Mouse (Mus musculus) MEL (cell line): ENCODE data around the gene Fmc1. TPM values are rescaled to one million over a fixed set of nuclear protein-coding genes. Genes with fewer than 3 reads are reported as not detected.

ENCODE experiments used
- DNase-seq: peaks from one replicate; pipeline ENCODE4 v3.0.0; 2011; ENCODE audit warnings: low read depth, low spot score
- H3K27ac ChIP-seq: 2 replicates; pipeline ENCODE4 v1.5.1; 2012; ENCODE audit warnings: low read depth, mild to moderate bottlenecking, control low read depth, low read length, moderate library complexity; ENCODE audit not compliant: control insufficient read depth
- H3K27me3 ChIP-seq, 2 experiments: fragments of 150-350 bp in 1 of 2; sonication (generic) in 1 of 2; 2 replicates each; pipeline ENCODE4 v1.6.1; 2012; ENCODE audit warnings: low read length in 2 of 2, mild to moderate bottlenecking in 2 of 2, improper control_type of control experiment in 1 of 2, moderate library complexity in 1 of 2; ENCODE audit not compliant: insufficient read depth in 2 of 2, control insufficient read depth in 1 of 2
- H3K36me3 ChIP-seq, 2 experiments: 2 replicates each; pipeline ENCODE4 v1.6.1; 2012 to 2014; ENCODE audit warnings: low read length in 2 of 2, improper control_type of control experiment in 1 of 2, inconsistent platforms in 1 of 2, mild to moderate bottlenecking in 1 of 2; ENCODE audit not compliant: insufficient read depth in 2 of 2, control insufficient read depth in 1 of 2
- H3K4me1 ChIP-seq, 2 experiments: fragments of 150-350 bp in 1 of 2; sonication (generic) in 1 of 2; 2 replicates each; pipeline ENCODE4 v1.6.1; 2012; ENCODE audit warnings: low read length in 2 of 2, improper control_type of control experiment in 1 of 2, mild to moderate bottlenecking in 1 of 2; ENCODE audit not compliant: insufficient read depth in 2 of 2, control insufficient read depth in 1 of 2
- H3K4me3 ChIP-seq, 2 experiments: fragments of 150-350 bp in 1 of 2; sonication (generic) in 1 of 2; 2 replicates each; pipeline ENCODE4 v1.5.1; 2012; ENCODE audit warnings: low read depth in 2 of 2, low read length in 2 of 2, mild to moderate bottlenecking in 2 of 2, moderate library complexity in 2 of 2, control low read depth in 1 of 2, improper control_type of control experiment in 1 of 2; ENCODE audit not compliant: control insufficient read depth in 1 of 2, insufficient read depth in 1 of 2
- H3K79me2 ChIP-seq: 2 replicates; pipeline ENCODE4 v1.6.1; 2012; ENCODE audit warnings: mild to moderate bottlenecking, low read length, moderate library complexity; ENCODE audit not compliant: control insufficient read depth, poor library complexity, insufficient read depth
- H3K9ac ChIP-seq: 2 replicates; pipeline ENCODE4 v1.6.1; 2012; ENCODE audit warnings: low read depth, mild to moderate bottlenecking, control low read depth, low read length, moderate library complexity; ENCODE audit not compliant: control insufficient read depth, poor library complexity, severe bottlenecking
- H3K9me3 ChIP-seq: fragments of 150-350 bp; sonication (generic); replicated peaks from 2 replicates; pipeline ENCODE4 v1.6.1; 2012; ENCODE audit warnings: mild to moderate bottlenecking, low read length, improper control_type of control experiment, moderate library complexity; ENCODE audit not compliant: insufficient read depth
- BHLHE40 ChIP-seq: IDR thresholded peaks from 2 replicates; pipeline ENCODE4 v1.6.1; 2012; ENCODE audit warnings: low read depth, mild to moderate bottlenecking, inconsistent platforms, low read length, improper control_type of control experiment, borderline replicate concordance
- CHD2 ChIP-seq: IDR thresholded peaks from 2 replicates; pipeline ENCODE4 v1.6.1; 2011; ENCODE audit warnings: low read length, improper control_type of control experiment
- CTCF ChIP-seq, 3 experiments: IDR thresholded peaks in 2 of 3; conservative IDR thresholded peaks in 1 of 3; 2 replicates each; pipeline ENCODE4 v1.5.1; 2011 to 2012; ENCODE audit warnings: low read length in 3 of 3, low read depth in 2 of 3, mild to moderate bottlenecking in 2 of 3, improper control_type of control experiment in 1 of 3, inconsistent platforms in 1 of 3, mixed read lengths in 1 of 3, moderate library complexity in 1 of 3; ENCODE audit not compliant: control insufficient read depth in 1 of 3, insufficient read depth in 1 of 3, poor library complexity in 1 of 3, severe bottlenecking in 1 of 3
- E2F4 ChIP-seq: IDR thresholded peaks from 2 replicates; pipeline ENCODE4 v1.6.1; 2011; ENCODE audit warnings: low read depth, low read length, improper control_type of control experiment, borderline replicate concordance
- ELF1 ChIP-seq: IDR thresholded peaks from 2 replicates; pipeline ENCODE4 v1.6.1; 2014; ENCODE audit warnings: low read depth, mild to moderate bottlenecking, inconsistent platforms, low read length, improper control_type of control experiment, moderate library complexity
- EP300 ChIP-seq, 2 experiments: IDR thresholded peaks; 2 replicates each; pipeline ENCODE4 v1.6.1; 2011; ENCODE audit warnings: improper control_type of control experiment in 2 of 2, low read length in 2 of 2, low read depth in 1 of 2, mild to moderate bottlenecking in 1 of 2
- ETS1 ChIP-seq: IDR thresholded peaks from 2 replicates; pipeline ENCODE4 v1.6.1; 2012; ENCODE audit warnings: low read depth, mild to moderate bottlenecking, inconsistent platforms, low read length, improper control_type of control experiment, moderate library complexity
- GABPA ChIP-seq: IDR thresholded peaks from 2 replicates; pipeline ENCODE4 v1.6.1; 2012; ENCODE audit warnings: low read depth, mild to moderate bottlenecking, inconsistent platforms, low read length, improper control_type of control experiment, moderate library complexity
- GATA1 ChIP-seq: IDR thresholded peaks from 2 replicates; pipeline ENCODE4 v1.6.1; 2011; ENCODE audit warnings: low read depth, low read length, improper control_type of control experiment
- HCFC1 ChIP-seq: IDR thresholded peaks from 2 replicates; pipeline ENCODE4 v1.6.1; 2012; ENCODE audit warnings: low read depth, mild to moderate bottlenecking, inconsistent platforms, low read length, improper control_type of control experiment, moderate library complexity
- JUND ChIP-seq: IDR thresholded peaks from 2 replicates; pipeline ENCODE4 v1.6.1; 2011; ENCODE audit warnings: low read depth, mild to moderate bottlenecking, improper control_type of control experiment, low read length
- MAX ChIP-seq: IDR thresholded peaks from 2 replicates; pipeline ENCODE4 v1.6.1; 2011; ENCODE audit warnings: low read length, improper control_type of control experiment
- MAZ ChIP-seq: IDR thresholded peaks from 2 replicates; pipeline ENCODE4 v1.6.1; 2012; ENCODE audit warnings: low read depth, mild to moderate bottlenecking, inconsistent platforms, low read length, improper control_type of control experiment
- MXI1 ChIP-seq: IDR thresholded peaks from 2 replicates; pipeline ENCODE4 v1.6.1; 2011; ENCODE audit warnings: mild to moderate bottlenecking, low read depth, low read length, improper control_type of control experiment
- MYC ChIP-seq: IDR thresholded peaks from 2 replicates; pipeline ENCODE4 v1.6.1; 2011; ENCODE audit warnings: low read depth, mild to moderate bottlenecking, low read length, improper control_type of control experiment, moderate library complexity
- NRF1 ChIP-seq: IDR thresholded peaks from 2 replicates; pipeline ENCODE4 v1.6.1; 2014; ENCODE audit warnings: low read depth, mild to moderate bottlenecking, inconsistent platforms, low read length, improper control_type of control experiment, moderate library complexity; ENCODE audit not compliant: poor library complexity, insufficient read depth, severe bottlenecking
- POLR2A ChIP-seq, 2 experiments: IDR thresholded peaks; 2 replicates each; pipeline ENCODE4 v1.6.1; 2011 to 2012; ENCODE audit warnings: low read length in 2 of 2, mild to moderate bottlenecking in 2 of 2, control low read depth in 1 of 2, improper control_type of control experiment in 1 of 2, low read depth in 1 of 2, moderate library complexity in 1 of 2; ENCODE audit not compliant: control insufficient read depth in 1 of 2, insufficient read depth in 1 of 2, poor library complexity in 1 of 2
- POLR2AphosphoS2 ChIP-seq: IDR thresholded peaks from 2 replicates; pipeline ENCODE4 v1.6.1; 2011; ENCODE audit warnings: low read length, improper control_type of control experiment
- POLR2AphosphoS5 ChIP-seq: IDR thresholded peaks from 2 replicates; pipeline ENCODE4 v1.6.1; 2012; ENCODE audit warnings: low read depth, borderline replicate concordance, mild to moderate bottlenecking, inconsistent platforms, low read length, moderate library complexity, mixed read lengths
- RAD21 ChIP-seq: IDR thresholded peaks from 2 replicates; pipeline ENCODE4 v1.6.1; 2011; ENCODE audit warnings: mild to moderate bottlenecking, low read depth, low read length, improper control_type of control experiment
- RCOR1 ChIP-seq: IDR thresholded peaks from 2 replicates; pipeline ENCODE4 v1.6.1; 2012; ENCODE audit warnings: low read depth, mild to moderate bottlenecking, inconsistent platforms, low read length, improper control_type of control experiment
- SIN3A ChIP-seq: IDR thresholded peaks from 2 replicates; pipeline ENCODE4 v1.6.1; 2012; ENCODE audit warnings: low read length, improper control_type of control experiment, inconsistent platforms
- SMC3 ChIP-seq: IDR thresholded peaks from 2 replicates; pipeline ENCODE4 v1.6.1; 2011; ENCODE audit warnings: low read depth, low read length, improper control_type of control experiment
- TAL1 ChIP-seq: IDR thresholded peaks from 2 replicates; pipeline ENCODE4 v1.6.1; 2012; ENCODE audit warnings: mild to moderate bottlenecking, inconsistent platforms, low read length, moderate library complexity, mixed read lengths
- TCF12 ChIP-seq: IDR thresholded peaks from 2 replicates; pipeline ENCODE4 v1.6.1; 2014; ENCODE audit warnings: low read depth, mild to moderate bottlenecking, inconsistent platforms, low read length, improper control_type of control experiment, moderate library complexity
- UBTF ChIP-seq: IDR thresholded peaks from 2 replicates; pipeline ENCODE4 v1.6.1; 2012; ENCODE audit warnings: low read depth, mild to moderate bottlenecking, inconsistent platforms, low read length, improper control_type of control experiment, moderate library complexity, borderline replicate concordance; ENCODE audit not compliant: insufficient read depth
- USF1 ChIP-seq: IDR thresholded peaks from 2 replicates; pipeline ENCODE4 v1.6.1; 2014; ENCODE audit warnings: low read depth, mild to moderate bottlenecking, inconsistent platforms, low read length, improper control_type of control experiment, moderate library complexity
- ZC3H11A ChIP-seq: IDR thresholded peaks from 2 replicates; pipeline ENCODE4 v1.6.1; 2012; ENCODE audit warnings: low read depth, mild to moderate bottlenecking, inconsistent platforms, low read length, improper control_type of control experiment
- ZKSCAN1 ChIP-seq: IDR thresholded peaks from 2 replicates; pipeline ENCODE4 v1.6.1; 2012; ENCODE audit warnings: low read depth, mild to moderate bottlenecking, inconsistent platforms, low read length, improper control_type of control experiment, moderate library complexity
- ZMIZ1 ChIP-seq: IDR thresholded peaks from 2 replicates; pipeline ENCODE4 v1.6.1; 2012; ENCODE audit warnings: low read depth, mild to moderate bottlenecking, inconsistent platforms, low read length, improper control_type of control experiment, moderate library complexity
- ZNF384 ChIP-seq: IDR thresholded peaks from 2 replicates; pipeline ENCODE4 v1.6.1; 2012; ENCODE audit warnings: low read depth, mild to moderate bottlenecking, inconsistent platforms, low read length, improper control_type of control experiment
- polyA plus RNA-seq, 2 experiments: library from polyadenylated mRNA; stranded (reverse) in 1 of 2; unstranded in 1 of 2; fragments of >175 nt in 1 of 2; fragments of >200 nt in 1 of 2; gene quantifications; 2 replicates each; pipeline versions ENCODE4 v1.2.1 to v1.2.4; 2012; ENCODE audit warnings: low replicate concordance in 2 of 2, low read depth in 1 of 2; ENCODE audit not compliant: insufficient read length in 2 of 2, insufficient read depth in 1 of 2, missing spikeins in 1 of 2
- total RNA-seq: library from RNA; depleted of rRNA; stranded (reverse); fragments of 300-350 nt; gene quantifications from 2 replicates; pipeline ENCODE4 v1.2.3, GENCODE M21; 2012

The Fmc1 gene
- total and polyA plus RNA-seq, 3 experiments: 86.1 to 124 TPM; not detected in 1

GRCm38 (mm10) chr6:38532500-38533420 lies 542 bp upstream of the Fmc1 start (continued):
- TF ChIP-seq ZNF384 (peak; percentile 54), MAX (peak; percentile 49; the same call in 1 of the 2 replicates), RCOR1 (no peak; the same call in 1 of the 2 replicates), EP300 (IDR thresholded peaks at IDR 0.05; ENCODE audit: low read depth in 1 of 2, low read length in 2 of 2) (peak in 1 of 2 experiments; percentile 27; a peak in 1 of 4 replicates), ZKSCAN1 (no peak), TAL1 (no peak), GATA1 (no peak), RAD21 (no peak), MAZ (0 out of 2 replicates have a peak, but pooled peaks have one; percentile 45)

- H3K4me3 ChIP-seq: peak overlapping the region; percentile 80 to 89
- DNase-seq: peak; percentile 98
- H3K4me1 ChIP-seq: peaks cover 3 to 6% of the 10 kb centered on the region in 2 experiments
- H3K79me2 ChIP-seq: peaks cover 9% of the 10 kb centered on the region; the same call in 1 of the 2 replicates
- peak overlapping the region; percentile 83 for H3K27ac ChIP-seq
- no peaks in the 10 kb centered on the region for H3K27me3 ChIP-seq
- peaks cover 0 to 12% of the 10 kb centered on the region in 2 experiments; a peak in 2 of 4 replicates for H3K36me3 ChIP-seq
- peak overlapping the region; percentile 95 for H3K9ac ChIP-seq
- H3K9me3 ChIP-seq: no peaks in the 10 kb centered on the region
- no peak for TF ChIP-seq ZKSCAN1
- no peak for TF ChIP-seq GABPA
- peak; percentile 53; the same call in 1 of the 2 replicates for TF ChIP-seq ELF1
- TF ChIP-seq UBTF: 0 out of 2 replicates have a peak, but pooled peaks have one; percentile 85
- no peak for TF ChIP-seq ZC3H11A
- no peak for TF ChIP-seq E2F4
- TF ChIP-seq BHLHE40: no peak
- TF ChIP-seq JUND: no peak
- peak; percentile 78 for TF ChIP-seq HCFC1
- no peak for TF ChIP-seq CHD2
- peak; percentile 75 to 99 (median 94) for TF ChIP-seq CTCF (IDR thresholded peaks at IDR 0.05 in 2 of 3, conservative IDR thresholded peaks at IDR 0.05 in 1 of 3; ENCODE audit: control insufficient read depth in 1 of 3, insufficient read depth in 1 of 3, low read depth in 2 of 3, low read length in 3 of 3, poor library complexity in 1 of 3, severe bottlenecking in 1 of 3)
- no peak for TF ChIP-seq ETS1
- TF ChIP-seq MYC: peak; percentile 6; the same call in 1 of the 2 replicates
- TF ChIP-seq MAX: peak; percentile 79
- TF ChIP-seq MXI1: peak; percentile 84
- peak; percentile 70 for TF ChIP-seq SMC3
- peak; percentile 91 to 98 for TF ChIP-seq POLR2A (IDR thresholded peaks at IDR 0.05; ENCODE audit: control insufficient read depth in 1 of 2, insufficient read depth in 1 of 2, low read depth in 1 of 2, low read length in 2 of 2, poor library complexity in 1 of 2)
- TF ChIP-seq EP300 (IDR thresholded peaks at IDR 0.05; ENCODE audit: low read depth in 1 of 2, low read length in 2 of 2): peak in 1 of 2 experiments; percentile 46; a peak in 1 of 4 replicates
- TF ChIP-seq MAZ: peak; percentile 99
- no peak for TF ChIP-seq POLR2AphosphoS5
- peak; percentile 73 for TF ChIP-seq TCF12
- no peak for TF ChIP-seq ZMIZ1
- peak; percentile 34; the same call in 1 of the 2 replicates for TF ChIP-seq USF1
- TF ChIP-seq SIN3A: peak; percentile 89
- peak; percentile 79; the same call in 1 of the 2 replicates for TF ChIP-seq POLR2AphosphoS2
- TF ChIP-seq NRF1: peak; percentile 36; the same call in 1 of the 2 replicates
Observed at GRCm38 (mm10) chr6:38534640-38535365, 1.5 kb downstream of the Fmc1 start.
